Mouse (Mus musculus): ENCODE measurements around the gene Phf3. TPM values are rescaled to one million over a fixed set of nuclear protein-coding genes. Genes with fewer than 3 reads are reported as not detected.

The Phf3 gene
- polyA plus RNA-seq (2015; fragmentation: Nextera tagmentation; extraction: Ambion mirVana): 28.2 and 29.6 TPM in 2 replicates

DNA sequence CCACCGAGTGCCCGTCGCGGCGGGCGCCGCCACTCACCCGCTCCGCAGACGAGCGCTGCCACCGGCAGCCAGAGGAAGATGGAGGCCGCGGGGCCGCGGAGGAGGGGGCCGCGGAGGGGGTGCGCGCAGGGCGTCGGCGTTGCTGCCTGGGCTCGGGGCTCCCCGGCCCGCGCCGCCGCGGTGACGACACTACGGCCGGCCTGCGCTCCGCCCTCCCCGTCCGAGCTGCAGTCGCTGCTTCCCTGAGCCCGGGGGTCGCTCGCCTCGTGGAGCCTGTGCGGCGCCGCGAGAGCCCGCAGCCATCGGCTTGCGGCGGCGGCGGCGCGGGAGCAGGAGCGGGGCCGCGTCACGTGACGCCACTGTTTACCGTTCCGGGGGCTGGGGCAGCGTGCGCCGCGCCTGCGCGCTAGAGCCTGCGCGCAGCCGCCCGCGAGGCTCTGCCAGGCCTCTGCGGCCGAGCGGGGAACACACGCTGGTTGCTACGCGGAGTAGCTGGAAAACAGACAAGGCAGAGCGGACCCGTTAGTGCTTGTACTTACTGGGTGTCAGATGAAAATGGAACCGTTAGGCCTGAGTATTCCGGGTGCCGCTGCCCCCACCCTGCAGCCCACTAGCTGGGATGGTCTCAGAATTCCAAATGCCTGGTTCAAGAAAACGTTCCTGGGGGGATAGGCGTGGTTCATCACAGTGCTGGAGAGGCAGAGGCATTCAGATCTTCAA lies at the start of gene Phf3:
TSS of gene Phf3 (minus strand) at position 381 of the 720 bp plus-strand sequence.
- peak within 1 kb of the TSS; percentile 96 for H3K4me3 ChIP-seq (ENCODE audit: low read depth, low read length)
- no peaks in the 10 kb centered on the region for H3K4me1 ChIP-seq (ENCODE audit: insufficient read depth, low read depth, low read length)
- H3K36me3 ChIP-seq (ENCODE audit: insufficient read depth, low read length): no peaks in the 10 kb centered on the region
- peak within 1 kb of the TSS; percentile 97 for H3K27ac ChIP-seq (ENCODE audit: low read length)
- ATAC-seq: peak; percentile 95
- DNase-seq (ENCODE audit: low spot score): peak; percentile 97
- no peaks in the 10 kb centered on the region for H3K27me3 ChIP-seq (replicated peaks; ENCODE audit: insufficient read depth, low read length)
- WGBS: under 1% methylated on average over 42 of the region's 85 CpGs
- peak within 1 kb of the TSS; percentile 96 for H3K9ac ChIP-seq (replicated peaks; ENCODE audit: low read depth)
- no peak for TF ChIP-seq CTCF (IDR thresholded peaks at IDR 0.05)
- TF ChIP-seq EP300 (IDR thresholded peaks at IDR 0.05): no peak
- H3K9me3 ChIP-seq (ENCODE audit: low read length): no peaks in the 10 kb centered on the region
- H3K4me2 ChIP-seq (replicated peaks; ENCODE audit: low read depth, low read length): peak within 1 kb of the TSS; percentile 65

DNA sequence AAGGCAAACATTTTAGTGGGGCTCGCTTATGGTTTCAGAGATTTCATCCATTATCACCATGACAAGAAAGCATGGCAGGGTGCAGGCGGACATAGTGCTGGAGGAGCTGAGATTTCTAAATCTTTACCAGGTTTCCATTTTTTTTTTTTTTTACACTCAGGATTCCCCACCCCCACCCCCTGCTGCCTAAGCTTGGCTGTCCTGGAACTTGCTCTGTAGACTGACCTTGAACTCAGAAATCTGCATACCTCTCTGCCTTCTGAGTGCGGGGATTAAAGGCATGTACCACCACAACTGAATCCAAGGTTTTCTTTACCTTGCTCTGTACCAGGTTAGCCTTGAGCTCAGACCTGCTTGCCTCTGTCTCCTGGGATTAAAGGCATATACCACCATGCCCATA lies 48.5 kb upstream of the Phf3 start:
- no peak overlapping the region for H3K27ac ChIP-seq (ENCODE audit: low read length)
- ATAC-seq: no peak
- no peak overlapping the region for H3K4me2 ChIP-seq (replicated peaks; ENCODE audit: low read depth, low read length)
- WGBS: 87% methylated on average over 3 of the region's 3 CpGs
- TF ChIP-seq CTCF (IDR thresholded peaks at IDR 0.05): no peak
- no peak for TF ChIP-seq EP300 (IDR thresholded peaks at IDR 0.05)
- no peaks in the 10 kb centered on the region for H3K27me3 ChIP-seq (replicated peaks; ENCODE audit: insufficient read depth, low read length)
- no peaks in the 10 kb centered on the region for H3K4me1 ChIP-seq (ENCODE audit: insufficient read depth, low read depth, low read length)
- no peaks in the 10 kb centered on the region for H3K36me3 ChIP-seq (ENCODE audit: insufficient read depth, low read length)
- DNase-seq (ENCODE audit: low spot score): no peak
- no peak overlapping the region for H3K9ac ChIP-seq (replicated peaks; ENCODE audit: low read depth)
- peaks cover 9% of the 10 kb centered on the region for H3K9me3 ChIP-seq (ENCODE audit: low read length)
- no peak overlapping the region for H3K4me3 ChIP-seq (ENCODE audit: low read depth, low read length)

DNA sequence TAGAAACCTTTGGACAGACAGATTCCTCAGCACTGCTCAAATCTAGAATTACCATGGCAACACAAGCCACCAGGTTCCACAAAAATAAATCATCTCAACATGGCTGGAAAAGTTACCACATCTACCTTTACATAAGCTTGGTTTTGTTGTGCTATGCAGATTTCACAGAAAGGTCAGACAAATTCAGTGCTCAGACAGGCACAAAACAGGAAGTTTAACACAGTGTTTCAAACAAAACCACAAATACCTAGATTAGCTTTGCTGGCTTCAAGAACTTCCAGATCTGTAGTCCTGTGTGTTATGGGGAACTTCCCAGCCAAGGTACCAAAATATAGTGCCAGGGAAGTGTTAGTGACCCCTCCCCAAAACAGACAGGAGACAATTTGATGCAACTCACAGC lies 47.5 kb upstream of the Phf3 start:
- no peaks in the 10 kb centered on the region for H3K27me3 ChIP-seq (replicated peaks; ENCODE audit: insufficient read depth, low read length)
- no peak overlapping the region for H3K9ac ChIP-seq (replicated peaks; ENCODE audit: low read depth)
- ATAC-seq (no peak), DNase-seq (ENCODE audit: low spot score) (peak; percentile 10)
- TF ChIP-seq CTCF (IDR thresholded peaks at IDR 0.05) (no peak), EP300 (IDR thresholded peaks at IDR 0.05) (no peak)
- H3K4me2 ChIP-seq (replicated peaks; ENCODE audit: low read depth, low read length): no peak overlapping the region
- no peaks in the 10 kb centered on the region for H3K4me1 ChIP-seq (ENCODE audit: insufficient read depth, low read depth, low read length)
- no peaks in the 10 kb centered on the region for H3K36me3 ChIP-seq (ENCODE audit: insufficient read depth, low read length)
- peaks cover 9% of the 10 kb centered on the region for H3K9me3 ChIP-seq (ENCODE audit: low read length)
- no peak overlapping the region for H3K27ac ChIP-seq (ENCODE audit: low read length)
- H3K4me3 ChIP-seq (ENCODE audit: low read depth, low read length): no peak overlapping the region

DNA sequence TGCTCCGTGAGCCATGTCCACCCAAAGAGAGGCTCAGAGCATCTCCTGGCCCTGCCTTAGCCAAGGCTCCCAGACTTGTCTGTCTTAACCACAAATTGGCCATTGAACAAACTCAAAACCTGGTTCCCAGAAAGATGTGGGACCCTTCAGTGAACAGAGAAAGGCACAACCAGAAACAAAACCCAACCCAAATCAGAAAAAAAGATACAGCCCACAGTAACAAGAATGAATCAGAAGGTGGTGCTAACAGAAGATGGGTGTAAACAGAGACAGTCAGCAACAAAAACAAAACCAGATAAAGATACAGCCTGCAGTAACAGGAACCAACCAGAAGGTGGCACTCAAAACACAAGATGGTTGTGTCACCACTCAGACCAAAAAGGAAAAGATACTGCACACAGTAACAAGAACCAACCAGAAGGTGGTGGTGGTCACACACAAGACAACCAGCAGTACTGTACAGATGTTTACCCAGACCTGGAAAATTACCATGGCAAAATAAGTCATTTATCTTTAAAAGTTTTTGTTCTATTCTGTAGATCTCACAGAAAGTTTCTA lies 47.0 kb upstream of the Phf3 start:
- WGBS: 97% methylated on average over 1 of the region's 1 CpGs
- ATAC-seq (no peak), DNase-seq (ENCODE audit: low spot score) (peak; percentile 50)
- H3K4me1 ChIP-seq (ENCODE audit: insufficient read depth, low read depth, low read length): no peaks in the 10 kb centered on the region
- TF ChIP-seq CTCF (IDR thresholded peaks at IDR 0.05): peak; percentile 68
- no peak for TF ChIP-seq EP300 (IDR thresholded peaks at IDR 0.05)
- H3K9me3 ChIP-seq (ENCODE audit: low read length): peaks cover 9% of the 10 kb centered on the region
- H3K4me3 ChIP-seq (ENCODE audit: low read depth, low read length): no peak overlapping the region
- H3K4me2 ChIP-seq (replicated peaks; ENCODE audit: low read depth, low read length): no peak overlapping the region
- H3K9ac ChIP-seq (replicated peaks; ENCODE audit: low read depth): no peak overlapping the region
- no peaks in the 10 kb centered on the region for H3K27me3 ChIP-seq (replicated peaks; ENCODE audit: insufficient read depth, low read length)
- no peak overlapping the region for H3K27ac ChIP-seq (ENCODE audit: low read length)
- H3K36me3 ChIP-seq (ENCODE audit: insufficient read depth, low read length): no peaks in the 10 kb centered on the region

DNA sequence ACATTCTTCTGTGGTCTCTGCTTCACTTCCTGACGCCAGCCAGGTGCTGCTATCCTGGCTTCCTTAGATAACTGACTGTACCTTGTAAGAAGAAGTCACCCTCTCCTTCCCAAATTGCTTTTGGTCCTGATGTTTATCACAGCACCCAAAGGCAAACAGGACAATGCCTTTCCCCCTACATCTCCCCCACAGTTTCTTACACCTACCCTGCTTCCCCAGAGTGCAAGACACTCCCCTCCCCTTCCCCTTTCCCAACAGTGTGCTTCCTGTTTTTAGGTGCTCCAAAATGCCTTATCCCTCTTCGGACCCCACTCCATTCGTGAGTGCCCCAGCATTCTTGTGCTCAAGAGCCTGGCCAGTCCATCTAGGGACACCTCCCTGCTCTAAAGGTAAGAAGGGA lies 36.5 kb upstream of the Phf3 start:
- TF ChIP-seq CTCF (IDR thresholded peaks at IDR 0.05) (no peak), EP300 (IDR thresholded peaks at IDR 0.05) (no peak)
- no peaks in the 10 kb centered on the region for H3K36me3 ChIP-seq (ENCODE audit: insufficient read depth, low read length)
- no peak overlapping the region for H3K27ac ChIP-seq (ENCODE audit: low read length)
- H3K27me3 ChIP-seq (replicated peaks; ENCODE audit: insufficient read depth, low read length): no peaks in the 10 kb centered on the region
- H3K4me3 ChIP-seq (ENCODE audit: low read depth, low read length): no peak overlapping the region
- ATAC-seq (no peak; the same call in 1 of the 2 replicates), DNase-seq (ENCODE audit: low spot score) (no peak)
- no peak overlapping the region for H3K9ac ChIP-seq (replicated peaks; ENCODE audit: low read depth)
- H3K4me2 ChIP-seq (replicated peaks; ENCODE audit: low read depth, low read length): no peak overlapping the region
- WGBS: 42% methylated on average over 3 of the region's 3 CpGs
- no peaks in the 10 kb centered on the region for H3K4me1 ChIP-seq (ENCODE audit: insufficient read depth, low read depth, low read length)
- H3K9me3 ChIP-seq (ENCODE audit: low read length): no peaks in the 10 kb centered on the region

DNA sequence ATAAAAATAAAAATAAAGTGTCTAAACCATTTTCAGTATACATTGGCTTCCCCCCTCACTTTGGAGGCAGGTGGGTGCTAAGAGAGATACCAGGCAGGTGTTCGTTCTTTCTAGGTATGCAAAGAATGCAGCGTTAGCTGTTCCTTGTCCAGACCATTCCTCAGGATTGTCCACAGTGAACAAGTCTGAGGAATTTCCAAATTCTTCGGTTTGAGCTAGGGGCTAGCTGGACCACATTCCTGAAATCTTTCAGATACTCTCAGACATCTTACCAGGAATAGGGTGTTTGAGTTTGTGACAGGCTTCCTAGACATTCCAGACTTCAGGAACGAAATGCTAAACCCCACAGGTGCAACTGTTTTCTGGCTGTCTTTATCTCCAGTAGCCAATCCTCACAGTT lies 35.1 kb upstream of the Phf3 start:
- DNase-seq (ENCODE audit: low spot score) (no peak), ATAC-seq (no peak)
- no peak overlapping the region for H3K4me3 ChIP-seq (ENCODE audit: low read depth, low read length)
- no peaks in the 10 kb centered on the region for H3K4me1 ChIP-seq (ENCODE audit: insufficient read depth, low read depth, low read length)
- H3K9ac ChIP-seq (replicated peaks; ENCODE audit: low read depth): no peak overlapping the region
- no peak overlapping the region for H3K4me2 ChIP-seq (replicated peaks; ENCODE audit: low read depth, low read length)
- no peaks in the 10 kb centered on the region for H3K9me3 ChIP-seq (ENCODE audit: low read length)
- H3K27me3 ChIP-seq (replicated peaks; ENCODE audit: insufficient read depth, low read length): no peaks in the 10 kb centered on the region
- no peaks in the 10 kb centered on the region for H3K36me3 ChIP-seq (ENCODE audit: insufficient read depth, low read length)
- no peak for TF ChIP-seq CTCF (IDR thresholded peaks at IDR 0.05)
- TF ChIP-seq EP300 (IDR thresholded peaks at IDR 0.05): no peak
- WGBS: 46% methylated on average over 4 of the region's 4 CpGs
- no peak overlapping the region for H3K27ac ChIP-seq (ENCODE audit: low read length)

Measured in lung, postnatal 0 days (tissue).